Mouse (Mus musculus): ENCODE measurements around the gene Olfr298. TPM values are rescaled to one million over a fixed set of nuclear protein-coding genes. Genes with fewer than 3 reads are reported as not detected.

Olfr298 gene
- polyA plus RNA-seq (2012; rRNA removed) = not detected in 2 replicates

DNA sequence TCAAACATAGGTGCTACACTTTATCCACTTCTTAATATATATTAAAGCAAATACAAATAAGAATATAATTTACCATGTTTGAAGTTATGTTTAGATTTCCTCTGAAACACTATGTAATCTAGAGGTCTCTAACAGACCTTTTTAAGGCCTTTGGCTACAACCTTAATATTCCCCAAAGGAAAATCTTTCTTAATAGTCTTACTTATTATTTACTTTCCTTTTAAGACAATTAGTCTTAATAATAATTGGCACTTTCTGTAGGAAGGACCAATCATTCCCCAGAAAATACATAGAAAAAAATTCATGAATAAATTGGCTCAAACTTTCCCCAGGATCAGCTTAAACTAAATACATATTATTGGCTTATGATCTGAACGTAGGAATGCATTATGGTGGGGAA lies at the start of gene Olfr298:
Gene Olfr298 (minus strand): TSS at position 101 of the 400 bp plus-strand sequence.
- DNase-seq (ENCODE audit: low spot score) = no peak

DNA sequence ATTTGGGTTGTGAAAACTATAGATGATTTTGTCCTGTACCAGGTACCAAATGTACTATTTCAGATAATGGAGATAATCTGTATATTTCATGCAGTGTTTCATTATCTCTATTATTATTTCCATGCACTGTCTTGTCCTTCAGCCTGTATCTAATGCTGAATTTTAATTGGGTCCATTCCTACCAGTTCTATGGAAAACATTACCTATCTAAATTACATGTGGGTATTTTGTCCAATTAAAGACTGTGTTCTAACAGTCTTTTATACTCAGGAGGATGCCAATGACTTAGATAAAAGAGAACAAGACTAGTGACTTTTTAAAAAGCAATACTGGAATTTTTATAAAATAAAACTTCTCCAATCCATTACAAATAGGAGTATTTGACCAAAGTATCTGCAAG lies 27.4 kb upstream of the Olfr298 start, which contains the start of gene Olfr297:
Gene Olfr297 (plus strand): TSS at position 301 of the 400 bp plus-strand sequence.
- no peak for DNase-seq (ENCODE audit: low spot score)

DNA sequence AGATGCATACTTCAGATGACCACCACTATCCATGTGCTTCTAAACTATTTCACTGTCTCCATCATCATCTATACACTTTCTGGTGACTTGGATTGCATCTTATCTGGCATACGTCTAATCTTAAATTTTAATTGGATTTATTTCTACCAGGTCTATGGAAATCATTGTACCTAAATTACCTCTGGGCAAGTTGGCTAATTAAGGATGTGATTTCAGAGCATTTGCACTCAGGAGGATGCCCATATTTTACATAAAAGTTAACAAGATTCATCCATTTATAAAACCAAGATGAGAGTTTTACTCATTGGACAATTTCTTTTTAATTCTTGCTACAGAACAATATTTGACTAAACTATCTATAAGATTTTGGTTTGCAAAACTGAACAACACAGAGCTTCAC lies 32.7 kb downstream of the Olfr298 start, which contains the start of gene Olfr299:
Gene Olfr299 (plus strand): TSS at position 301 of the 400 bp plus-strand sequence.
- no peak for DNase-seq (ENCODE audit: low spot score)

Other genes starting within 250 kb of the Olfr298 start
- not detected in 2 replicates for gene Vmn2r76, start 246.2 kb downstream of the Olfr298 start, polyA plus RNA-seq (2012; rRNA removed)
- gene Olfr310, start 215.3 kb downstream of the Olfr298 start, polyA plus RNA-seq (2012; rRNA removed) = not detected in 2 replicates
- gene Olfr309, start 178.8 kb downstream of the Olfr298 start, polyA plus RNA-seq (2012; rRNA removed) = not detected in 2 replicates
- not detected in 2 replicates for gene Olfr308, start 166.9 kb downstream of the Olfr298 start, polyA plus RNA-seq (2012; rRNA removed)
- gene Olfr307, start 154.9 kb downstream of the Olfr298 start, polyA plus RNA-seq (2012; rRNA removed) = not detected in 2 replicates
- not detected in 2 replicates for gene Olfr305, start 125.6 kb downstream of the Olfr298 start, polyA plus RNA-seq (2012; rRNA removed)
- not detected in 2 replicates for gene Olfr304, start 105.8 kb downstream of the Olfr298 start, polyA plus RNA-seq (2012; rRNA removed)
- not detected in 2 replicates for gene Olfr303, start 94.7 kb downstream of the Olfr298 start, polyA plus RNA-seq (2012; rRNA removed)
- not detected in 2 replicates for gene Olfr301, start 88.6 kb downstream of the Olfr298 start, polyA plus RNA-seq (2012; rRNA removed)
- gene Olfr299, start 32.6 kb downstream of the Olfr298 start, polyA plus RNA-seq (2012; rRNA removed) = not detected in 2 replicates
- not detected in 2 replicates for gene Olfr297, start 27.5 kb upstream of the Olfr298 start, polyA plus RNA-seq (2012; rRNA removed)
- gene Olfr295, start 91.4 kb upstream of the Olfr298 start, polyA plus RNA-seq (2012; rRNA removed) = not detected in 2 replicates
- not detected in 2 replicates for gene Olfr294, start 124.2 kb upstream of the Olfr298 start, polyA plus RNA-seq (2012; rRNA removed)
- gene Olfr293, start 156.6 kb upstream of the Olfr298 start, polyA plus RNA-seq (2012; rRNA removed) = not detected in 2 replicates
- gene Olfr292, start 195.8 kb upstream of the Olfr298 start, polyA plus RNA-seq (2012; rRNA removed) = not detected in 2 replicates